Mouse (Mus musculus) megakaryocyte, embryonic 14.5 days (primary cell): ENCODE data around the gene Six3.

Source experiments
- FLI1 ChIP-seq: IDR thresholded peaks from 2 replicates; pipeline ENCODE4 v1.6.1; 2012; ENCODE audit warnings: low read length, inconsistent platforms, mixed read lengths
- GATA1 ChIP-seq: IDR thresholded peaks from 3 replicates; pipeline ENCODE4 v1.6.1; 2012; ENCODE audit warnings: mixed read lengths, low read length, inconsistent platforms, borderline replicate concordance

GRCm38 (mm10) chr17:85579350-85579749, 34.1 kb upstream of the Six3 start:
- TF ChIP-seq GATA1 (no peak), FLI1 (no peak)
